In the genomic region with DNA sequence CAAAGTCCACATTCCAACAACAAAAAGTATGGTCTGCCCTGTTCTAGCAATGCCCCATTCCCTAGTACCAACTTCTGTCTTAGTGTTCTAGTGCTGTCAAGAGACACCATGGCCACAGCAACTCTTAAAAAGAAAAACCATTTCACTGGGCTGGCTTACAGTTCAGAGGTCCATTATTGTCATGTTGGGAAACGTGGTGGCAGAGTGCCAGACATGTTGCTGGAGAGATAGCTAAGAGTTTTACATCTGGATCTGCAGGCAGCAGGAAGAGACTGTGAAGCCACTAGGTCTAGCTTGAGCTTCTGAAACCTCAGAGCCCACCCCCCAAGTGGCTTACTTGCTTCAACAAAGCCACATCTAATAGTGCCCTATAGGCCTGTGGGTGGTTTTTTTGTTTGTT, we compare ENCODE assay signal across 19 mouse cellular contexts. TPM values are rescaled to one million over a fixed set of nuclear protein-coding genes. Genes with fewer than 3 reads are reported as not detected.
A peak's percentile ranks its signal among the peaks of the same experiment; 100 is the strongest.
DNase-seq lines count a peak whose midpoint lies in the region.
"Had no signal": no experiment of that assay in that cellular context is flagged by ENCODE, and none has a peak within 500 bp of the region (broad histone marks: within the 10 kb centered on the region; RNA-seq: fewer than 3 reads in every experiment).

No protein-coding gene starts in this region.

- DNase-seq in adrenal gland, postnatal 36 days, result peak; percentile 27 to 33
- DNase-seq in adrenal gland, adult 8-10 months, result no peak
- DNase-seq in kidney, postnatal 36 days, result peak; percentile 23 to 47
- DNase-seq in kidney, adult 18-20 months, result no peak
- DNase-seq in 3T3-L1 (ENCODE audit: low read depth, low spot score) (peak; percentile 32), MEL-GATA-1-ER (ENCODE audit: extremely low read depth, low read depth) (peak; percentile 51)
- DNase-seq in frontal cortex, postnatal 10 days (ENCODE audit: low spot score in 2 of 2), result no peak
- no peak for DNase-seq in embryo, embryonic 11 days
- DNase-seq: B cell, adult 2 months; cerebellum, adult 11-12 months; cerebellum, adult 9-11 months; gastrocnemius, adult 2 months; kidney, adult 9 months; layer of hippocampus, postnatal 36 days; lung, adult 18-20 months; lung, postnatal 36 days; right cerebral cortex, adult 18-20 months; spleen, adult 18-20 months; thymus, postnatal 25 days had no signal

RNA-seq across cellular contexts. Expression of a gene that starts 13.8 kb away (rescaled TPM):
- 100 to 1,000 TPM; 201 to 219 TPM for total RNA-seq in adrenal gland, postnatal 36 days (2021)
- total RNA-seq in adrenal gland, adult 8-10 months (2022), result 100 to 1,000 TPM; 175 to 208 (median 193) TPM

RNA-seq across cellular contexts. Expression of a gene that starts 59.2 kb away (rescaled TPM):
- total RNA-seq in adrenal gland, postnatal 36 days (2021), result 10 to 100 TPM; 48.7 to 59.8 TPM
- total RNA-seq in adrenal gland, adult 8-10 months (2022), result 10 to 100 TPM; 62.9 to 77.8 (median 70.3) TPM

Comparison
In these comparisons a context has a peak if more than half of its experiments do, and no peak if none do; other contexts are left out.
1. DNase-seq: peak in adrenal gland, postnatal 36 days (2 of 2), kidney, postnatal 36 days (2 of 2), 3T3-L1 (single experiment) and MEL-GATA-1-ER (single experiment); none in adrenal gland, adult 8-10 months (single experiment), kidney, adult 18-20 months (single experiment), frontal cortex, postnatal 10 days (0 of 2) and embryo, embryonic 11 days (single experiment).